Comparison of ENCODE assay signal across 8 mouse cellular contexts in genomic region chr8:108714143-108714635, GRCm38 (mm10).
DNase-seq lines count a peak whose midpoint lies in the region; ATAC-seq and TF ChIP-seq lines count a peak whose summit lies in the region.

No protein-coding gene starts in this region.

- H3K9ac ChIP-seq in CH12.LX (ENCODE audit: insufficient read depth, low read depth) = peak overlapping the region; percentile 80
- peak overlapping the region; percentile 65 for H3K9ac ChIP-seq in forebrain, embryonic 15.5 days (replicated peaks)
- peak overlapping the region; percentile 62 for H3K9ac ChIP-seq in liver, embryonic 11.5 days (ENCODE audit: low read depth, low read length)

- intact Hi-C loops in gastrocnemius, adult 2 months (cut with DNase I) = loop anchor here (5.0 to 10.0 kb wide), 3 partner anchors 43 to 198 kb away; no protein-coding TSS in a partner anchor

- TF ChIP-seq RAD21 in CH12.LX (IDR thresholded peaks at IDR 0.05; ENCODE audit: low read depth, low read length) = no peak

- peaks cover 11 to 63% of the 10 kb centered on the region in 2 experiments; a peak in 3 of 4 replicates for H3K4me1 ChIP-seq in CH12.LX (ENCODE audit: control insufficient read depth in 1 of 2, insufficient read depth in 2 of 2)
- H3K4me1 ChIP-seq in forebrain, embryonic 15.5 days = peaks cover 76% of the 10 kb centered on the region
- H3K4me1 ChIP-seq in liver, embryonic 11.5 days (replicated peaks; ENCODE audit: control insufficient read depth, insufficient read depth, low read length) = peaks cover 46% of the 10 kb centered on the region
- peaks cover 4% of the 10 kb centered on the region for H3K4me1 ChIP-seq in small intestine, adult 2 months (ENCODE audit: control insufficient read depth, insufficient read depth, insufficient read length, low read length)

- H3K79me2 ChIP-seq in CH12.LX (replicated peaks; ENCODE audit: control insufficient read depth, extremely low read depth, insufficient read depth, poor library complexity, severe bottlenecking) = no peaks in the 10 kb centered on the region

- in situ Hi-C loops in CH12.LX (cut with MboI; ENCODE audit: low pct_ligation_motif_present, low pct_unique_long_range_greater_than_20kb, low sequenced_read_pairs) = no loop called here

- ATAC-seq in forebrain, embryonic 15.5 days (replicated peaks) = peak; percentile 7; the same call in 1 of the 2 replicates
- peak; percentile 6; the same call in 1 of the 2 replicates for ATAC-seq in liver, embryonic 11.5 days (replicated peaks; ENCODE audit: low FRiP score)

- H3K4me2 ChIP-seq in CH12.LX (ENCODE audit: insufficient read depth, low read depth, poor library complexity, severe bottlenecking) = peak overlapping the region; percentile 74
- peak overlapping the region; percentile 85 for H3K4me2 ChIP-seq in forebrain, embryonic 15.5 days (replicated peaks)
- H3K4me2 ChIP-seq in liver, embryonic 11.5 days = peak overlapping the region; percentile 91

- peaks cover 12% of the 10 kb centered on the region for H3K27me3 ChIP-seq in CH12.LX (replicated peaks)
- peaks cover 37% of the 10 kb centered on the region for H3K27me3 ChIP-seq in forebrain, embryonic 15.5 days
- H3K27me3 ChIP-seq in liver, embryonic 11.5 days (replicated peaks; ENCODE audit: control insufficient read depth, insufficient read depth, low read length) = peaks cover 33% of the 10 kb centered on the region
- H3K27me3 ChIP-seq in small intestine, adult 2 months (ENCODE audit: control insufficient read depth, insufficient read depth, low read length) = no peaks in the 10 kb centered on the region

- H3K9me3 ChIP-seq in CH12.LX (replicated peaks; ENCODE audit: low read length) = no peaks in the 10 kb centered on the region
- no peaks in the 10 kb centered on the region for H3K9me3 ChIP-seq in forebrain, embryonic 15.5 days
- H3K9me3 ChIP-seq in liver, embryonic 11.5 days (ENCODE audit: control insufficient read depth, low read length) = no peaks in the 10 kb centered on the region

- no peak for DNase-seq in gastrocnemius, adult 2 months
- no peak for DNase-seq in gastrocnemius, postnatal 25 days
- no peak for DNase-seq in CH12.LX (ENCODE audit: extremely low read depth)
- peak; percentile 64 for DNase-seq in liver, embryonic 11.5 days (ENCODE audit: low spot score)
- no peak for DNase-seq in left cerebral cortex, adult 9 months (ENCODE audit: low spot score in 2 of 2)
- no peak for DNase-seq in frontal cortex, postnatal 25 days (ENCODE audit: low spot score in 2 of 2)

- no peaks in the 10 kb centered on the region for H3K36me3 ChIP-seq in CH12.LX (replicated peaks in 1 of 2; ENCODE audit: control insufficient read depth in 1 of 2, insufficient read depth in 1 of 2, low read length in 1 of 2)
- no peaks in the 10 kb centered on the region for H3K36me3 ChIP-seq in forebrain, embryonic 15.5 days
- no peaks in the 10 kb centered on the region for H3K36me3 ChIP-seq in liver, embryonic 11.5 days (ENCODE audit: control insufficient read depth, insufficient read depth, low read length)
- H3K36me3 ChIP-seq in small intestine, adult 2 months (ENCODE audit: control insufficient read depth, insufficient read depth, low read length) = no peaks in the 10 kb centered on the region

- no peak for TF ChIP-seq POLR2A in CH12.LX (IDR thresholded peaks at IDR 0.05; ENCODE audit: low read depth, low read length)
- no peak for TF ChIP-seq POLR2A in small intestine, adult 2 months (IDR thresholded peaks at IDR 0.05; ENCODE audit: low read depth, low read length)

- dilution Hi-C loops in CH12.LX (cut with MboI; ENCODE audit: extremely low pct_ligation_motif_present, extremely low pct_unique_long_range_greater_than_20kb, low sequenced_read_pairs) = no loop called here

- no peak for TF ChIP-seq CTCF in gastrocnemius, adult 2 months (IDR thresholded peaks at IDR 0.05)
- no peak for TF ChIP-seq CTCF in CH12.LX (conservative IDR thresholded peaks at IDR 0.05 in 1 of 2, IDR thresholded peaks at IDR 0.05 in 1 of 2; ENCODE audit: low read depth in 2 of 2, low read length in 2 of 2)
- no peak for TF ChIP-seq CTCF in small intestine, adult 2 months (IDR thresholded peaks at IDR 0.05; ENCODE audit: extremely low read depth, insufficient read length, insufficient replicate concordance, low read depth, low read length)

- peak overlapping the region; percentile 98 for H3K27ac ChIP-seq in gastrocnemius, adult 2 months
- no peak overlapping the region for H3K27ac ChIP-seq in CH12.LX (ENCODE audit: insufficient read depth, low read depth)
- peak overlapping the region; percentile 81 for H3K27ac ChIP-seq in forebrain, embryonic 15.5 days (replicated peaks)
- peak overlapping the region; percentile 79 for H3K27ac ChIP-seq in liver, embryonic 11.5 days (ENCODE audit: low read depth, low read length)
- peak overlapping the region; percentile 34 for H3K27ac ChIP-seq in small intestine, adult 2 months (ENCODE audit: insufficient read depth, low read depth, low read length)

- peak overlapping the region; percentile 83 for H3K4me3 ChIP-seq in gastrocnemius, adult 2 months
- H3K4me3 ChIP-seq in CH12.LX (replicated peaks in 1 of 3; ENCODE audit: low read depth in 2 of 3, low read length in 2 of 3, poor library complexity in 1 of 3) = peak overlapping the region in 2 of 3 experiments; percentile 46 to 61
- peak overlapping the region; percentile 60 for H3K4me3 ChIP-seq in forebrain, embryonic 15.5 days
- peak overlapping the region; percentile 63 for H3K4me3 ChIP-seq in liver, embryonic 11.5 days (ENCODE audit: low read depth, low read length)
- H3K4me3 ChIP-seq in small intestine, adult 2 months (ENCODE audit: low read depth, low read length) = peak overlapping the region; percentile 78

- no peak for TF ChIP-seq EP300 in CH12.LX (IDR thresholded peaks at IDR 0.05; ENCODE audit: low read length)

- WGBS in forebrain, embryonic 15.5 days = 4% methylated on average over 21 of the region's 21 CpGs
- WGBS in liver, embryonic 11.5 days = 3% methylated on average over 21 of the region's 21 CpGs
- 7% methylated on average over 21 of the region's 21 CpGs for WGBS in small intestine, adult 2 months

TF ChIP-seq in CH12.LX, 34 proteins besides CTCF, POLR2A, EP300 and RAD21:
- no peak for TF ChIP-seq TBP (conservative IDR thresholded peaks at IDR 0.05; ENCODE audit: low read depth, low read length)
- no peak for TF ChIP-seq NRF1 (IDR thresholded peaks at IDR 0.05; ENCODE audit: low read depth, low read length)
- TF ChIP-seq SIN3A (IDR thresholded peaks at IDR 0.05; ENCODE audit: low read length) = no peak
- no peak for TF ChIP-seq NELFE (IDR thresholded peaks at IDR 0.05; ENCODE audit: low read depth, low read length)
- TF ChIP-seq USF2 (conservative IDR thresholded peaks at IDR 0.05; ENCODE audit: low read depth, low read length) = no peak
- TF ChIP-seq MYC (IDR thresholded peaks at IDR 0.05; ENCODE audit: low read depth, low read length) = no peak
- TF ChIP-seq ZKSCAN1 (IDR thresholded peaks at IDR 0.05; ENCODE audit: borderline replicate concordance, low read depth, low read length) = no peak
- no peak for TF ChIP-seq ZNF384 (IDR thresholded peaks at IDR 0.05; ENCODE audit: low read depth, low read length)
- no peak for TF ChIP-seq UBTF (IDR thresholded peaks at IDR 0.05; ENCODE audit: low read depth, low read length)
- TF ChIP-seq USF1 (IDR thresholded peaks at IDR 0.05; ENCODE audit: low read depth, low read length) = no peak
- no peak for TF ChIP-seq E2F4 (IDR thresholded peaks at IDR 0.05; ENCODE audit: insufficient replicate concordance, low read depth, low read length)
- TF ChIP-seq HCFC1 (IDR thresholded peaks at IDR 0.05; ENCODE audit: low read depth, low read length) = no peak
- TF ChIP-seq KAT2A (IDR thresholded peaks at IDR 0.05; ENCODE audit: insufficient replicate concordance, low read length) = no peak
- TF ChIP-seq GABPA (IDR thresholded peaks at IDR 0.05; ENCODE audit: insufficient replicate concordance, low read depth, low read length) = no peak
- no peak for TF ChIP-seq MXI1 (IDR thresholded peaks at IDR 0.05; ENCODE audit: low read depth, low read length)
- TF ChIP-seq BHLHE40 (IDR thresholded peaks at IDR 0.05; ENCODE audit: low read depth, low read length) = no peak
TF ChIP-seq in CH12.LX: peak in this region for 0.
